Mouse (Mus musculus): Measurements from ENCODE around the gene Wdr93. TPM values are rescaled to one million over a fixed set of nuclear protein-coding genes. Genes with fewer than 3 reads are reported as not detected.

The Wdr93 gene
- total and polyA plus RNA-seq, 2 experiments from 2014 or later, result 0.81 to 0.86 TPM

DNA sequence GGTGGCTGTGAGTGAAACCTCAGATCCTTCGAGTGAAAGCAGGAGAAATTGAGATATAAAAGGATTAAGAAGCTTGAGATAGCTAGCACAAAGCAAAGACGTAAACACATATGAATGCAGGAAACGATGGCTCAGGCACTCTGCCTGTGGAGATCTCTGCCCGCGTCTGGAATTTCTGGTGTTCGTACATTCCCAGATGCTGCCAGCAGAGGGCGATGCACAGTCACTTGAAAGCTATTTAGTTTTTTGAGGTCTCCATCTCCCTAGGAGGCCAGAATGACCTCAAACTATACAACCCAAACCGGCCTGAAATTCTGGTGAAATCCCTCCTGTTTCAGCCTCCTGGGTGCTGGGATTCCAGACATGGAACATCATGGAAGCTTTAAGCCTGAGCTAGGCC, 56.1 kb downstream of the Wdr93 start:
- no peaks in the 10 kb centered on the region for H3K4me1 ChIP-seq (ENCODE audit: insufficient read depth)
- DNase-seq, result peak; percentile 82
- H3K27ac ChIP-seq (ENCODE audit: low read depth, low read length), result no peak overlapping the region
- peak; percentile 85 for TF ChIP-seq CTCF (IDR thresholded peaks at IDR 0.05; ENCODE audit: low read depth)
- no peaks in the 10 kb centered on the region for H3K9me3 ChIP-seq (ENCODE audit: low read length)
- 0 out of 2 replicates have a peak, but pooled peaks cover 3% of the 10 kb centered on the region for H3K27me3 ChIP-seq (ENCODE audit: insufficient read depth, low read length)
- no peak overlapping the region for H3K9ac ChIP-seq
- no peaks in the 10 kb centered on the region for H3K36me3 ChIP-seq (ENCODE audit: insufficient read depth)
- ATAC-seq, result peak; percentile 23; the same call in 1 of the 2 replicates
- H3K4me2 ChIP-seq (ENCODE audit: low read depth), result no peak overlapping the region
- no peak overlapping the region for H3K4me3 ChIP-seq (ENCODE audit: low read depth, low read length)
- 6% methylated on average over 8 of the region's 8 CpGs for WGBS

GRCm38 (mm10) chr7:79799506-79799905, 56.5 kb downstream of the Wdr93 start:
- Histone ChIP-seq H3K4me3 (ENCODE audit: low read depth, low read length) (no peak overlapping the region), H3K36me3 (ENCODE audit: insufficient read depth) (no peaks in the 10 kb centered on the region), H3K9ac (no peak overlapping the region), H3K27ac (ENCODE audit: low read depth, low read length) (no peak overlapping the region), H3K9me3 (ENCODE audit: low read length) (no peaks in the 10 kb centered on the region), H3K4me2 (ENCODE audit: low read depth) (no peak overlapping the region), H3K27me3 (ENCODE audit: insufficient read depth, low read length) (0 out of 2 replicates have a peak, but pooled peaks cover 2% of the 10 kb centered on the region), H3K4me1 (ENCODE audit: insufficient read depth) (no peaks in the 10 kb centered on the region)
- 69% methylated on average over 6 of the region's 6 CpGs for WGBS
- no peak for TF ChIP-seq CTCF (IDR thresholded peaks at IDR 0.05; ENCODE audit: low read depth)
- ATAC-seq, result no peak
- DNase-seq, result no peak

- no peak for TF ChIP-seq CTCF (IDR thresholded peaks at IDR 0.05; ENCODE audit: low read depth)
Measured at GRCm38 (mm10) chr7:79800336-79800735, 57.4 kb downstream of the Wdr93 start.

DNA sequence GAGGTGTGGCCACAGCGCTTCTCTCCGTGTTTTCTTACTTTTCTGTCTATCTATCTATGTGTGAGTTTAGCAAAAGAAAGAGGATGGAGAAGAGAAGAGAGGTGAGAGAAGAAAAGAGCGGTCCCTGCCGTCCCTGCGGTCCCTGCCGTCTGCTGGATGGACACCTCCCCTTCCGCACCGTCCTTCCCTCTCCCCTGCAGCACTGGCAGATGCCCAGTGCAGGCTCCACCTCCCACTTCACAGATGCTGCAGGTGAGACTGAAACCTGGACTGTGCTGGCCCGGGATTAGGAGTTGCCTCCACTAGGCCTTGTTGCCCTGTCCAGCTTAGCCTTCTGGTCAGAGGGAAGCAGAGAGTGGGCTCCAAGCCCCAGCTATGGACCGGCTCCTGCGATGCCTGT, 58.4 kb downstream of the Wdr93 start:
- 78% methylated on average over 11 of the region's 11 CpGs for WGBS
- Histone ChIP-seq H3K27me3 (ENCODE audit: insufficient read depth, low read length) (no peaks in the 10 kb centered on the region), H3K9ac (no peak overlapping the region), H3K4me3 (ENCODE audit: low read depth, low read length) (no peak overlapping the region), H3K4me2 (ENCODE audit: low read depth) (no peak overlapping the region), H3K9me3 (ENCODE audit: low read length) (no peaks in the 10 kb centered on the region), H3K27ac (ENCODE audit: low read depth, low read length) (no peak overlapping the region), H3K36me3 (ENCODE audit: insufficient read depth) (no peaks in the 10 kb centered on the region), H3K4me1 (ENCODE audit: insufficient read depth) (no peaks in the 10 kb centered on the region)
- DNase-seq (no peak), ATAC-seq (no peak)
- no peak for TF ChIP-seq CTCF (IDR thresholded peaks at IDR 0.05; ENCODE audit: low read depth)

More at GRCm38 (mm10) chr7:79800336-79800735, 57.4 kb downstream of the Wdr93 start:
- 83% methylated on average over 4 of the region's 4 CpGs for WGBS
- DNase-seq (no peak), ATAC-seq (no peak)
- H3K27me3 ChIP-seq (ENCODE audit: insufficient read depth, low read length), result no peaks in the 10 kb centered on the region
- no peaks in the 10 kb centered on the region for H3K4me1 ChIP-seq (ENCODE audit: insufficient read depth)
- no peaks in the 10 kb centered on the region for H3K9me3 ChIP-seq (ENCODE audit: low read length)
- no peak overlapping the region for H3K27ac ChIP-seq (ENCODE audit: low read depth, low read length)
- no peak overlapping the region for H3K4me2 ChIP-seq (ENCODE audit: low read depth)
- H3K4me3 ChIP-seq (ENCODE audit: low read depth, low read length), result no peak overlapping the region
- no peak overlapping the region for H3K9ac ChIP-seq
- no peaks in the 10 kb centered on the region for H3K36me3 ChIP-seq (ENCODE audit: insufficient read depth)

- ATAC-seq (no peak), DNase-seq (no peak)
- H3K9ac ChIP-seq, result no peak overlapping the region
- no peak for TF ChIP-seq CTCF (IDR thresholded peaks at IDR 0.05; ENCODE audit: low read depth)
- H3K9me3 ChIP-seq (ENCODE audit: low read length), result no peaks in the 10 kb centered on the region
- no peaks in the 10 kb centered on the region for H3K36me3 ChIP-seq (ENCODE audit: insufficient read depth)
- H3K4me1 ChIP-seq (ENCODE audit: insufficient read depth), result no peaks in the 10 kb centered on the region
- 71% methylated on average over 5 of the region's 5 CpGs for WGBS
- no peaks in the 10 kb centered on the region for H3K27me3 ChIP-seq (ENCODE audit: insufficient read depth, low read length)
- H3K27ac ChIP-seq (ENCODE audit: low read depth, low read length), result no peak overlapping the region
- H3K4me2 ChIP-seq (ENCODE audit: low read depth), result no peak overlapping the region
- H3K4me3 ChIP-seq (ENCODE audit: low read depth, low read length), result no peak overlapping the region
Measured at GRCm38 (mm10) chr7:79802037-79802436, 59.1 kb downstream of the Wdr93 start.

DNA sequence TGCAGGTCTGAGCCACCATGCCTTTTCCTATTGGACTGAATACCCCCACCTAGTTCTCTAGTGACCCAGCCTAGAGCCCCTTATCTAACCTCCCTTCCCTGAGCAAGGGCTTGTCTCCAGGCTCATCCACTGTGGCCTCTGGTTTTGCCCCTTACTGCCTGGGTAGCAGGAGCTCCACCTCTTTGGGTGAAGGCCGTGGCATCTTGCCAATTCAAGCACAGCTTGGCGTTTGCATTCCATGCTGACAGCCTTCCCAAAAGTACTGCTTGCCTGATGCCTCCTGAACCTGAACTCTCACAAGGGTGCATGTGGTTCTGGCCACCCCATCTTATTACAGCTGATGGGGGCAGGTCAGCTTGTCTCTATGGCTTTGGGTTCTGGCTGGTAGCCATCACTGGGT, 60.9 kb downstream of the Wdr93 start:
- DNase-seq (no peak), ATAC-seq (no peak)
- no peak overlapping the region for H3K4me2 ChIP-seq (ENCODE audit: low read depth)
- H3K4me1 ChIP-seq (ENCODE audit: insufficient read depth), result no peaks in the 10 kb centered on the region
- TF ChIP-seq CTCF (IDR thresholded peaks at IDR 0.05; ENCODE audit: low read depth), result no peak
- H3K9me3 ChIP-seq (ENCODE audit: low read length), result no peaks in the 10 kb centered on the region
- 39% methylated on average over 2 of the region's 2 CpGs for WGBS
- H3K27me3 ChIP-seq (ENCODE audit: insufficient read depth, low read length), result no peaks in the 10 kb centered on the region
- H3K4me3 ChIP-seq (ENCODE audit: low read depth, low read length), result no peak overlapping the region
- H3K27ac ChIP-seq (ENCODE audit: low read depth, low read length), result no peak overlapping the region
- no peaks in the 10 kb centered on the region for H3K36me3 ChIP-seq (ENCODE audit: insufficient read depth)
- H3K9ac ChIP-seq, result no peak overlapping the region

DNA sequence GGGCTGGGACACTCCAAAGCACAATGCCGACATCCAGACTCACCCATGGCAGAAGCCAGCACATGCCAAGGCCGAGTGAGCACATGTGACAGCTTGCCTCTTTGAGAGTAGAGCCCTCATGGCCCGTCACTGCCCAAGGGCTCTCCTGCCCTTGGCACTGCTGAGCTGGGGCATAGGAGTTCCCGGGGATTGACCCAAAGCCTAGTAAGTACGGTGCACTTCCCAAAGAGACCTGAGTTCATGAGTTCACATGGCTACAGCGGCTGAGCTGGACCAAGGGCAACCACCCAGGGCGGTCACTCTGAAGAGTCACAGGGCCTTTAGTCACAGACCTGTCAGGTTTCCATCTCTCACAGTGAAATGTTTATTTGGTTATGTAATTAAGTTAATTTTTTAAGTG, 65.6 kb downstream of the Wdr93 start:
- Histone ChIP-seq H3K9ac (no peak overlapping the region), H3K4me3 (ENCODE audit: low read depth, low read length) (no peak overlapping the region), H3K36me3 (ENCODE audit: insufficient read depth) (no peaks in the 10 kb centered on the region), H3K27ac (ENCODE audit: low read depth, low read length) (no peak overlapping the region), H3K4me2 (ENCODE audit: low read depth) (no peak overlapping the region), H3K27me3 (ENCODE audit: insufficient read depth, low read length) (no peaks in the 10 kb centered on the region), H3K9me3 (ENCODE audit: low read length) (no peaks in the 10 kb centered on the region), H3K4me1 (ENCODE audit: insufficient read depth) (no peaks in the 10 kb centered on the region; the same call in 1 of the 2 replicates)
- TF ChIP-seq CTCF (IDR thresholded peaks at IDR 0.05; ENCODE audit: low read depth), result no peak
- ATAC-seq (no peak), DNase-seq (no peak)
- WGBS, result 83% methylated on average over 7 of the region's 7 CpGs

All from forebrain, postnatal 0 days (tissue).